Mouse (Mus musculus) B cell, adult 62 days (primary cell): Measurements from ENCODE around the gene Gabrb3. TPM values are rescaled to one million over a fixed set of nuclear protein-coding genes. Genes with fewer than 3 reads are reported as not detected.

Source experiments
- total RNA-seq: library from RNA; stranded (reverse); gene quantifications from 4 replicates; pipeline ENCODE4 v1.2.4, GENCODE M21; 2023

Gabrb3 gene
- not detected in 4 replicates for total RNA-seq

DNA sequence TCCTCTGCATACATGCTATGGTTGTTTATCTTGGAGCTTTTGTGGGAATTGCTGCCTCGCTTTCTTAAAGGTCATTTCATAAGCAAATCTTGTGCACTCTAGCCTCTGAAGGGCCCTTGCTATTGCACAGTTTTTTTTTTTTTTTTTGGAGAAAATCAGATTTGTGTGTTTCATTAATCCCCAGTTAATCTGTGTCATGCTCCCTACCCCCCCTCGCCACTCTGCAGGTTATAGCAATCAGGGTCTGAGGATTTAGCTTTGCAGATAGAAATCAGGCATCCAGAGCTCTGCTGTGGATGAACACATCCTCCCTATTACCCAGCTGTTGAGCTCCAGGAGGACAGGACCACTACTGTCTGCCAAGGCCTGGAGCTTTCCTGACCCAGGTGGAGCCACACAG lies at the start of gene Gabrb3:
Gene Gabrb3 (plus strand): TSS at position 301 of the 400 bp plus-strand sequence.

DNA sequence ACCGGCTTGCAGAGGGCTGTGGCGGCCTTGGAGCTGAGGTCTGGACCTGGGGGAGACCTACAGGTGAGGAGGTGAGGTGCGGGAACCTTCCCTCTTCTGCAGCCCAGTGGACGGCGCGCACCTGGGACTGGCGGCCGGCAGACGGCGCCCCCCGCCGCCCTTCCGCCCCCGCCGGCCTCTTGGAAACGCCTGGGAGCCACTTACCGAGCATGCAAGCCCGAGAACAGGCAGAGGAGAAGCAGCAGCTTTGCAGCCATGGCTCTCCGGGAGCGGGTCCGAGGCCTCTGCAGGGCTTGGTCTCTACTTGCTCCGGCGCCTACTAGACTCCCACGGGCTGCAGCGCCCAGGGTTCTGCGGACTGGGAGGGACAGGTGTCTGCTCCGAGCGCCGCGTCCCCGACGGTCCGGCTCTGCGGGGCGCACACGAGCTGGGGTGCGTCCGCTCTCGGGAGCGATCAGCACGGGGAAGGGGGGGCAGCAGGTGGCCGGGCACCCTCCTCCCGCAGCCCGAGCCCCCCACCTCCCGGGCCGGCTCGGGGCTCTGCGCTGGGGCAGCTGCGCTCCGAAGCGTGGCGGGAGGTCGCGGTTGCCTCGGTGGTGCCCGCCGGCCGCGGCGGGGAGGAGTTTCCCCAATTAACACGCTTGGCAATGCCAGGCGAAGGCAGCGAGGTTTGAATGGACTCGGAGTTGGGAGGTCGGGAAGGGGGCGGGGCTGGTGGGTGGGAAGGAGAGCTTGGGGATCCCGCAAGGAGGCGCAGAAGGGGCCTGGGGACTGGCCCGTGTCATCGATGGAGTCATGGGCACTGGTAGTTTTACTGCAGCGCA lies 32.8 kb upstream of the Gabrb3 start, which contains the start of gene Gabrg3:
Gene Gabrg3 (minus strand): TSS at position 672 of the 824 bp plus-strand sequence.

GRCm38 (mm10) chr7:57509681-57510141 lies 90.2 kb downstream of the Gabrb3 start, which contains the start of gene Gabra5:
Gene Gabra5 (minus strand): TSS chr7:57510059.

Other genes with a start within 250 kb of the Gabrb3 start
- not detected in 4 replicates for gene Gabrg3, start 32.5 kb upstream of the Gabrb3 start, total RNA-seq
- gene Gabra5, start 90.4 kb downstream of the Gabrb3 start, total RNA-seq, result not detected in 4 replicates